Mouse (Mus musculus) ovary, postnatal 36 days (tissue): ENCODE measurements around the gene Gm42674.

Source experiments
- DNase-seq: peaks from one replicate; pipeline ENCODE4 v3.0.0; 2022; ENCODE audit warnings: low spot score, mixed read lengths

The Gm42674 gene

GRCm38 (mm10) chr3:90601486-90602110, at the start of gene Gm42674:
Gm42674 (plus strand) TSS chr3:90601904.
- DNase-seq, result no peak

- DNase-seq, result no peak
Observed at GRCm38 (mm10) chr3:90552231-90552630, 49.5 kb upstream of the Gm42674 start.

- DNase-seq, result no peak
Observed at GRCm38 (mm10) chr3:90555954-90556353, 45.8 kb upstream of the Gm42674 start.

GRCm38 (mm10) chr3:90560008-90560628, 41.6 kb upstream of the Gm42674 start, which contains the start of gene S100a3:
S100a3 (plus strand) TSS chr3:90560578.
- DNase-seq, result no peak

GRCm38 (mm10) chr3:90574691-90575090, 27.0 kb upstream of the Gm42674 start:
- no peak for DNase-seq

GRCm38 (mm10) chr3:90575320-90575719, 26.4 kb upstream of the Gm42674 start:
- DNase-seq, result no peak

GRCm38 (mm10) chr3:90576351-90577001, 25.2 kb upstream of the Gm42674 start:
- DNase-seq, result no peak

GRCm38 (mm10) chr3:90579433-90579832, 22.3 kb upstream of the Gm42674 start:
- DNase-seq, result no peak

- DNase-seq, result no peak
Observed at GRCm38 (mm10) chr3:90581141-90581540, 20.6 kb upstream of the Gm42674 start.

- DNase-seq, result no peak
Observed at GRCm38 (mm10) chr3:90582156-90582555, 19.5 kb upstream of the Gm42674 start.

- no peak for DNase-seq
Observed at GRCm38 (mm10) chr3:90582556-90582955, 19.1 kb upstream of the Gm42674 start.

- no peak for DNase-seq
Observed at GRCm38 (mm10) chr3:90583893-90584292, 17.8 kb upstream of the Gm42674 start.

- DNase-seq, result peak; percentile 41
Observed at GRCm38 (mm10) chr3:90585595-90585994, 16.1 kb upstream of the Gm42674 start.

GRCm38 (mm10) chr3:90586016-90586643, 15.6 kb upstream of the Gm42674 start:
- DNase-seq, result no peak

GRCm38 (mm10) chr3:90586906-90587305, 14.8 kb upstream of the Gm42674 start:
- peak; percentile 52 for DNase-seq

- DNase-seq, result no peak
Observed at GRCm38 (mm10) chr3:90587361-90588101, 14.2 kb upstream of the Gm42674 start.

GRCm38 (mm10) chr3:90589390-90589789, 12.3 kb upstream of the Gm42674 start:
- no peak for DNase-seq

GRCm38 (mm10) chr3:90589947-90590346, 11.8 kb upstream of the Gm42674 start, which contains the start of gene S100a2:
S100a2 (plus strand) TSS chr3:90590247.
- no peak for DNase-seq

GRCm38 (mm10) chr3:90594466-90594865, 7.2 kb upstream of the Gm42674 start:
- DNase-seq, result no peak

GRCm38 (mm10) chr3:90595556-90595955, 6.1 kb upstream of the Gm42674 start:
- no peak for DNase-seq

GRCm38 (mm10) chr3:90596810-90597209, 4.9 kb upstream of the Gm42674 start:
- no peak for DNase-seq

GRCm38 (mm10) chr3:90597736-90598135, 4.0 kb upstream of the Gm42674 start:
- no peak for DNase-seq
